Mouse (Mus musculus) liver, embryonic 11.5 days (tissue): ENCODE results near the gene Fcor. TPM values are rescaled to one million over a fixed set of nuclear protein-coding genes. Genes with fewer than 3 reads are reported as not detected.

Source experiments
- ATAC-seq: fragments of 200-750 bp; cut with Nextera tagmentation; replicated peaks from 2 replicates; pipeline ENCODE4 v1.8.0; 2017; ENCODE audit warnings: moderate number of reproducible peaks, mild to moderate bottlenecking, moderate TSS enrichment, moderate library complexity; ENCODE audit not compliant: low FRiP score
- DNase-seq: peaks from one replicate; pipeline ENCODE4 v3.0.0-alpha.2; 2017; ENCODE audit warnings: low spot score
- H3K27ac ChIP-seq: fragments of 300-500 bp; sonication (generic); 2 replicates; pipeline ENCODE4 v1.5.1; 2014; ENCODE audit warnings: mild to moderate bottlenecking, low read depth, low read length, control low read depth
- H3K27me3 ChIP-seq: fragments of 300-500 bp; sonication (generic); replicated peaks from 2 replicates; pipeline ENCODE4 v1.6.1; 2014; ENCODE audit warnings: low read length, mixed read lengths; ENCODE audit not compliant: control insufficient read depth, insufficient read depth
- H3K36me3 ChIP-seq: fragments of 300-500 bp; sonication (generic); 2 replicates; pipeline ENCODE4 v1.6.1; 2014; ENCODE audit warnings: mild to moderate bottlenecking, low read length, moderate library complexity, mixed read lengths; ENCODE audit not compliant: control insufficient read depth, insufficient read depth
- H3K4me1 ChIP-seq: fragments of 300-500 bp; sonication (generic); replicated peaks from 2 replicates; pipeline ENCODE4 v1.6.1; 2014; ENCODE audit warnings: low read length, mixed read lengths; ENCODE audit not compliant: control insufficient read depth, insufficient read depth
- H3K4me2 ChIP-seq: fragments of 300-500 bp; sonication (generic); 2 replicates; pipeline ENCODE4 v1.6.1; 2014; ENCODE audit warnings: mild to moderate bottlenecking, control low read depth, moderate library complexity
- H3K4me3 ChIP-seq: fragments of 300-500 bp; sonication (generic); 2 replicates; pipeline ENCODE4 v1.5.1; 2014; ENCODE audit warnings: low read depth, low read length, control low read depth
- H3K9ac ChIP-seq: fragments of 300-500 bp; sonication (generic); 2 replicates; pipeline ENCODE4 v1.6.1; 2014; ENCODE audit warnings: low read depth, low read length, control low read depth
- H3K9me3 ChIP-seq: fragments of 300-500 bp; sonication (generic); 2 replicates; pipeline ENCODE4 v1.6.1; 2016; ENCODE audit warnings: low read length, inconsistent platforms, mixed read lengths; ENCODE audit not compliant: control insufficient read depth
- WGBS: fragments of 180-500 bp; shearing (Covaris S2); extraction: QIAGEN DNeasy Blood & Tissue Kit; methylation state at CpG from one replicate; pipeline ENCODE4 v1.1.7; 2014; 5-methylcytosine and 5-hydroxymethylcytosine counted together
- polyA plus RNA-seq: library from polyadenylated mRNA; unstranded; fragments of >200 nt; fragmentation: Nextera tagmentation; extraction: Ambion mirVana; gene quantifications from 2 replicates; pipeline ENCODE4 v1.2.1, GENCODE M21; 2014

Gene Fcor
- polyA plus RNA-seq, 1 experiment from 2014 or later = 11.4 TPM

DNA sequence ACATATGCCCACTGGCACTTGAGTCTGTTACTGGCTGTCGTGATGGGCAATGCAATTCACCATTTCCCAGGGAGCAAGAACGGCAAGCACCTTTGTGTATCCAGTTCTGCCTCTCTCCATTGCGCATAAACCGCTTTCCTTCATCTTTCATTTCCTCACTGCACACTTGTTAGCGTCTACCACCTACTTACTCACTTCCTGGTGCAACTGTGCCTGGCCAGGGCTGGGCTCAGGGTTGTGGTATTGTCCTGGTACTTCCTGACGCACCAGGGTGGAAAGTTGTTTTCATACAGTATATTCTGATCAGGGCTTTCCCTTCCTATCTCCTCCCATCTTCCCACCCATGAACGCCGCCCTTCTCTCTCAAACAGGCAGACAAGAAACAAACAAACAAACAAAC, 11.3 kb downstream of the Fcor start:
- ATAC-seq = no peak
- no peaks in the 10 kb centered on the region for H3K36me3 ChIP-seq
- no peaks in the 10 kb centered on the region for H3K27me3 ChIP-seq
- H3K4me1 ChIP-seq = no peaks in the 10 kb centered on the region
- WGBS = 65% methylated on average over 8 of the region's 8 CpGs
- no peak overlapping the region for H3K4me2 ChIP-seq
- H3K9ac ChIP-seq = no peak overlapping the region
- H3K27ac ChIP-seq = no peak overlapping the region
- H3K9me3 ChIP-seq = no peaks in the 10 kb centered on the region
- H3K4me3 ChIP-seq = no peak overlapping the region
- DNase-seq = no peak

DNA sequence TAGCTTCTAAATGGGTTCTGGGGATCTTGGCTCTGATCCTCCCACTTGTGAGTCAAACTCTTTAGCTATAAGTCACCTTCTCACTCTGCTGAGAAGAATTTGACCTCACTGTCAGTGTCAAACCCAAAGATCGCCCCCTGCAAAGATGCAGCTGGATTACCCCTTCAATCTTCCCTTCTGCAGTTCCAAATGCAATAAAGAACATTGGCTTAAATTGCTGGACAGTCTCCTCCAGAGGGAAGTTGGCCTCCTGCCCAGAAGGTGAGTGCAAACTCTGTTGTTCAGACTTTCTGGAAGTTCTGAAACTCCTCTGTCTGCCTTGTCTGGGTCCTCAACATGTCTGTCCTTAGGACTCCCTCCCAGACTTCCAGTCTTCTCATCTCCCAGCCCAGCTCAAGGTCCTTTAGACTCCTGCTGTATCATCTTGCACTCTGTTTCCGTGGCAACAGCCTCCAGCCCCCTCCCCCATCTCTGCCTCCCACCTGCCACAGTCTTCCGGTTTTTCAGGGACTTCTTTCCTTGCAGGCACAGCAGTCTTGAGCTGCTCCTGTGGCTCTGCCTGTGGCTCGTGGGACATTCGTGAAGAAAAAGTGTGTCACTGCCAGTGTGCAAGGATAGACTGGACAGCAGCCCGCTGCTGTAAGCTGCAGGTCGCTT, 15.3 kb downstream of the Fcor start:
- Histone ChIP-seq H3K9ac (no peak overlapping the region), H3K27me3 (no peaks in the 10 kb centered on the region), H3K27ac (no peak overlapping the region), H3K4me2 (no peak overlapping the region), H3K4me1 (no peaks in the 10 kb centered on the region), H3K4me3 (no peak overlapping the region), H3K36me3 (no peaks in the 10 kb centered on the region), H3K9me3 (no peaks in the 10 kb centered on the region)
- no peak for DNase-seq
- ATAC-seq = no peak
- WGBS = 23% methylated on average over 7 of the region's 7 CpGs

DNA sequence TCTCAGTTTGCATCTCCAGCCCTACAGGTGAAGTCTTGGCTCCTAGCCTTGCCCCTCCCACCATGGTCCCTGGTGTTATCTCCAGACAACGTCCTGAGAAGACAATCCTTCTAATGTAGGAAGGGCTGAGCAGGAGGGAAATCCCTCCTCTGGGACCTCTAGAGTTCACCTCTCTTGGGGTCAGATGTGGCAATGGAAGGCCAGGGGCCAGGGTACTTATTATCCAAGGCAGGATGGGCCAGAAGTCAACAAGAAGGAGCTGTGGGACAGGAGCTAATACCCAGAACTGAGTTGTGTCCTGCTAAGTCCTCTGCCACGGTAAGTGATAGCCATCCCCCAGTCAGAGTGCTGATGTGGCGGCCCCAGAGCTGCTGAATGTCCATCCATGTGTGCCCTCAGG, 16.6 kb downstream of the Fcor start, which contains the start of gene Retn:
Retn (plus strand) TSS at position 245 of the 400 bp plus-strand sequence.
- H3K36me3 ChIP-seq = no peaks in the 10 kb centered on the region
- no peak within 1 kb of the TSS for H3K4me2 ChIP-seq
- 59% methylated on average over 3 of the region's 3 CpGs for WGBS
- H3K4me3 ChIP-seq = no peak within 1 kb of the TSS
- H3K27me3 ChIP-seq = no peaks in the 10 kb centered on the region
- no peaks in the 10 kb centered on the region for H3K4me1 ChIP-seq
- DNase-seq = no peak
- H3K9ac ChIP-seq = no peak within 1 kb of the TSS
- H3K9me3 ChIP-seq = no peaks in the 10 kb centered on the region
- no peak within 1 kb of the TSS for H3K27ac ChIP-seq
- no peak for ATAC-seq

DNA sequence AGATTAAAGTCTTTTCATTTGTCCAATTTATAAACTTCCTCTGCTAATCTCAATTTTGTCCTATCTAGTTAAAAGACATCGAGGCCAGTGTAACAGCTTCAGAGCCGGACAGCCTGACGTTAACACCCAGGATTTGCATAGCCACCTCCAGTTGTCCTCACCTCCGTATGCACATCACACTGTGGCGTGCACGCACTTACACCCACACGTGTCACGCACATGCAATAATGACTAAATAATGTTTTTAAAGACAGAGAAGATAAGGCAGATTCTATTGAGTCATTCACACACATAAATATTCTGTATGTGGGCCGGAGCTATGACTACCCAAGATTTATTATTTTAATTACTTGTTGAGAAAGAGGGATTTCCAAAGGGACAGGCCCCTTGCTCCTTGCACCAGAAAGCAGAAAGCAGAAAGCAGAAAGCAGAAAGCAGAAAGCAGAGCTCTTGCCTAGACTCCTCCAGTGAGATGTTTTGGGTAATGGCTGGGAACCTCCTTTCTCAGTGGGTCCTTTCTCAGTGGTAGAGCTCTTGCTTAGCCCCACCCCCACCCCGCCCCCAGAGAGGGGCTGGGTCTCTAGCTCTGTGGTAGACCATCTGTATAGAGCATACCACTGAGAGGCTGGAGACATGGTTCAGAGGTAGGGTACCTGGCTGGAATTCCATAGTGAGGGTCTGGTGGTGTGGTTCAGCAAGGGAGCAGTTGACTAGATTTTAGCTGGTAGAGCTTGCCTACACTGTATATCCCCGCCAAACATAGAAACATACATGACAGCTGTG, 17.2 kb downstream of the Fcor start:
- no peak for ATAC-seq
- WGBS = 72% methylated on average over 11 of the region's 11 CpGs

DNA sequence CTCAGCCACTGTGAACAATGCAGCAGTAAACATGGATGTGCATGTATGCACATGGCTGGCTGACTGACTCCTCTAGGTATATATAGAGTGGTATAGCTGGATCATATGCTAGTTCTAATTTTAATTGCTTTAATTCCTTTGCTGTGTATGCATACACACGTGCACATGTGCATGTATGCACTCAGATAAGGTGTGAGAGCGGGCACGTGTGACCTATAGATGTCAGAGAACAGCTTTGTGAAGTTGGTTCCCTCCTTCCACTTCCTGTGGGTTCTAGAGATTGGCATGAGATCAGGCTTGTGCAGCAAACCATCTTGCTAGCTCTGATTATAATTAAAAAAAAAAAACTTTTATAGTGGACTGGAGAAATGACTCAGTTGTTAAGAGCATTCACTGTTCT, 19.3 kb downstream of the Fcor start:
- H3K27ac ChIP-seq = no peak overlapping the region
- H3K9ac ChIP-seq = no peak overlapping the region
- no peak overlapping the region for H3K4me3 ChIP-seq
- no peaks in the 10 kb centered on the region for H3K27me3 ChIP-seq
- H3K4me2 ChIP-seq = no peak overlapping the region
- 49% methylated on average over 3 of the region's 3 CpGs for WGBS
- ATAC-seq (no peak), DNase-seq (no peak)
- H3K36me3 ChIP-seq = no peaks in the 10 kb centered on the region
- no peaks in the 10 kb centered on the region for H3K4me1 ChIP-seq
- no peaks in the 10 kb centered on the region for H3K9me3 ChIP-seq

More for the DNA sequence above, 17.2 kb downstream of the Fcor start:
- no peaks in the 10 kb centered on the region for H3K4me1 ChIP-seq
- H3K36me3 ChIP-seq = no peaks in the 10 kb centered on the region
- no peaks in the 10 kb centered on the region for H3K9me3 ChIP-seq
- no peak for DNase-seq
- H3K9ac ChIP-seq = no peak overlapping the region
- no peak overlapping the region for H3K4me3 ChIP-seq
- no peak overlapping the region for H3K4me2 ChIP-seq
- no peaks in the 10 kb centered on the region for H3K27me3 ChIP-seq
- no peak overlapping the region for H3K27ac ChIP-seq

DNA sequence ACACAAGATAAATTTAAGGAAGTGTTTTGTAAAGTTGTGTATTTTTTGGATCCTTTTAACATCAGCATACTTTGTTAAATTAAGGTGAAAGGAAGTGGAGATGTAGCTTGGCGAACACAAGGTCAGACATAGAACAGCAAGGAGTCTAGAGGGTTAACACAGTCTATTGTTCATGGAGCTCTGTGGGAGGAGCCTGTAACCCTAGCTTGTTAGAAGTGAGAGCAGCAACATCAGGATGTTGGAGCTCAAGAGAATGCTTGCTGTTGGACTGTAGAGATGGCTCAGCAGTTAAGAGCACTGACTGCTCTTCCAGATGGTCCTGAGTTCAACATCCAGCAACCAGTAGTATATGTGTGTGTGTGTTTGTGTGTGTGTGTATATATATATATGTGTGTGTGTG, 23.2 kb downstream of the Fcor start:
- H3K4me2 ChIP-seq = peak overlapping the region; percentile 11; the same call in 1 of the 2 replicates
- DNase-seq (no peak), ATAC-seq (0 out of 2 replicates have a peak, but pooled peaks have one; percentile 27)
- no peaks in the 10 kb centered on the region for H3K4me1 ChIP-seq
- no peaks in the 10 kb centered on the region for H3K9me3 ChIP-seq
- no peaks in the 10 kb centered on the region for H3K27me3 ChIP-seq
- no peak overlapping the region for H3K4me3 ChIP-seq
- no peaks in the 10 kb centered on the region for H3K36me3 ChIP-seq
- 45% methylated on average over 1 of the region's 1 CpGs for WGBS
- no peak overlapping the region for H3K27ac ChIP-seq
- no peak overlapping the region for H3K9ac ChIP-seq

DNA sequence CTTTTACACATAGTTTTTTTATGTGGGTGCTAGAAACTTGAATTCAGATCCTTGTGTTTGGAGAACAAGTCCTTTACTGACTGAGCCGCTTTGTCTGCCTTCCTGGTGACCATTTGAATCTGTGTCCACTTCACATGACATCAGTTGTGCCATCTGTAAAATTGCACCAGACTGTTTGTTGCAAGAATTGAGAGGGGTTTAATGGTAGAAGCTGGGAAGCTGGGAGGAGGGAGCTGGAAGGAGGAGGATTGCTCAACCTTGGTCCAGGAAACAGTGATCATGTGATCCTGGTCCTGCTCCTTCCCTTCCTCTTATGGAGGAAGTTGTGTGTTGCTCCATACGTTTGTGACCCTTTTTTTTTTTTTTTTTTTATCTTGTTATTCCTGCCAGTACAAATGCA, 23.9 kb downstream of the Fcor start:
- H3K9me3 ChIP-seq = no peaks in the 10 kb centered on the region
- no peaks in the 10 kb centered on the region for H3K36me3 ChIP-seq
- no peak overlapping the region for H3K27ac ChIP-seq

DNA sequence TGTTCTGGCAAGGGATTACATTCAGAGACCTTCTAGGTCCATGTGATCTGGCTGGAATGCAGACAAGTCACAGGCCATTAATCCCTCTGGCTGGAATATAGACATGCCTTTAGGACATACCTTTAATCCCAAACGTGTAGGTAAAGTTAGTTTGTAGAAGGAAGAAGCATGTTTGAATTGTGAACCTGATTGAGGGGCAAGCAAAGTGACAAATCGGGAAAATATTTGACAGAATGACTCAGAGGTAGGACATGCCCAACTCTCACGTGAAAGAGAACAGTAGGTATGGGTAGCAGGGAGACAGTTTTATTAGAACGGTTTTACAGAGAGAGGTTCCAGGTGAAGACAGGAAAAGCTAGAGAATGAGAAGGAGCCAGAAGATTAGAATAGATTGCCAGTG, 24.6 kb downstream of the Fcor start:
- H3K27ac ChIP-seq = no peak overlapping the region
- no peak overlapping the region for H3K4me3 ChIP-seq
- H3K4me1 ChIP-seq = no peaks in the 10 kb centered on the region
- no peak for DNase-seq
- ATAC-seq = no peak
- no peaks in the 10 kb centered on the region for H3K27me3 ChIP-seq
- H3K4me2 ChIP-seq = no peak overlapping the region
- no peak overlapping the region for H3K9ac ChIP-seq
- 81% methylated on average over 4 of the region's 4 CpGs for WGBS
- H3K36me3 ChIP-seq = no peaks in the 10 kb centered on the region
- no peaks in the 10 kb centered on the region for H3K9me3 ChIP-seq

More for the DNA sequence above, 23.9 kb downstream of the Fcor start:
- no peak overlapping the region for H3K4me3 ChIP-seq
- H3K4me2 ChIP-seq = no peak overlapping the region
- no peak overlapping the region for H3K9ac ChIP-seq
- no peak for DNase-seq
- 63% methylated on average over 2 of the region's 2 CpGs for WGBS
- ATAC-seq = no peak
- no peaks in the 10 kb centered on the region for H3K4me1 ChIP-seq
- no peaks in the 10 kb centered on the region for H3K27me3 ChIP-seq
